In the genomic region with DNA sequence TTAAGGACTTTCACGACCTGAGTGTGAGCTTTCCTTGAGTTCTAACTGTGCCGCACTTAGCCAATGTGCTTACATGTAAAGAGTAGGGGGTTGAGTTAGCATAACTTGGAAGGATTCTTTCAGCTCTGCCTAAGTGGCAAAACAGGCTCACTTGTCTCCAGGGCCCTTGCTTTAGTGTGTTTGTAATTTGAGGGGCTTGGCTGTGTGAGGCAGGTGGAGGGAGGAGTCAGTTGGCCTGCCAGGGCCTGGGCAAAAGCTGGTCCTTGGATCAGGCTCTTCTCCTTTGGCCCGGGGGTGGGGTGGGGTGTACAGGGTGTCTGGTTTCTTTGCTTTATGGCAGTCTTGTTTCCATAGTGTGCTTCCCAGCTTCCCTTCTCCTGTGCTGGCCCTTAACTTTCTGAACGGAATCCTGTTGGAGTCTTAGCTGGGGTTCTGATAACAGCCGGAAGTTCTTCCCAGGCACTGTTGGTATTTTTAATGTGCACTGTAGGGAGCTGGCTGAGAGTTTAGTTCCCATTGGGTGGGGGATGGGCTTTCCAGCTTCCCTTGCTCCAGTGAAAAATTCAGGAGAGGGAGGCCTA, we compare ENCODE assay signal across 8 mouse cellular contexts. TPM values are rescaled to one million over a fixed set of nuclear protein-coding genes. Genes with fewer than 3 reads are reported as not detected.
DNase-seq lines count a peak whose midpoint lies in the region; ATAC-seq lines count a peak whose summit lies in the region.

No protein-coding gene starts in this region.

- no peak for ATAC-seq in forebrain, embryonic 15.5 days (replicated peaks)
- ATAC-seq in limb, embryonic 12.5 days (ENCODE audit: insufficient number of reproducible peaks, insufficient read depth, low FRiP score, low TSS enrichment, low read depth) = peak; percentile 67
- no peak for ATAC-seq in midbrain, embryonic 14.5 days (ENCODE audit: low FRiP score, low TSS enrichment)

- H3K36me3 ChIP-seq in forebrain, embryonic 15.5 days = no peaks in the 10 kb centered on the region
- H3K36me3 ChIP-seq in hindbrain, embryonic 10.5 days = no peaks in the 10 kb centered on the region
- H3K36me3 ChIP-seq in limb, embryonic 12.5 days = peaks cover 13% of the 10 kb centered on the region; the same call in 1 of the 2 replicates
- H3K36me3 ChIP-seq in midbrain, embryonic 14.5 days (ENCODE audit: control insufficient read depth, insufficient read depth, low read length) = no peaks in the 10 kb centered on the region

- peaks cover 71% of the 10 kb centered on the region for H3K4me1 ChIP-seq in forebrain, embryonic 15.5 days
- H3K4me1 ChIP-seq in hindbrain, embryonic 10.5 days (replicated peaks) = peaks cover 48% of the 10 kb centered on the region
- peaks cover 46% of the 10 kb centered on the region for H3K4me1 ChIP-seq in limb, embryonic 12.5 days (replicated peaks)
- H3K4me1 ChIP-seq in midbrain, embryonic 14.5 days (ENCODE audit: control insufficient read depth, insufficient read depth, low read length) = peaks cover 56% of the 10 kb centered on the region

- peak overlapping the region; percentile 89 for H3K4me2 ChIP-seq in forebrain, embryonic 15.5 days (replicated peaks)
- H3K4me2 ChIP-seq in limb, embryonic 12.5 days = peak overlapping the region; percentile 90
- peak overlapping the region; percentile 90 for H3K4me2 ChIP-seq in midbrain, embryonic 14.5 days (ENCODE audit: low read length)

- peak overlapping the region; percentile 1; the same call in 1 of the 2 replicates for H3K9ac ChIP-seq in forebrain, embryonic 15.5 days (replicated peaks)
- peak overlapping the region; percentile 32 for H3K9ac ChIP-seq in limb, embryonic 12.5 days (replicated peaks)
- H3K9ac ChIP-seq in midbrain, embryonic 14.5 days (replicated peaks; ENCODE audit: low read length) = 0 out of 2 replicates have a peak overlapping the region, but pooled peaks have one; percentile 13

- H3K9me3 ChIP-seq in forebrain, embryonic 15.5 days = no peaks in the 10 kb centered on the region
- no peaks in the 10 kb centered on the region for H3K9me3 ChIP-seq in hindbrain, embryonic 10.5 days
- H3K9me3 ChIP-seq in limb, embryonic 12.5 days = no peaks in the 10 kb centered on the region
- no peaks in the 10 kb centered on the region for H3K9me3 ChIP-seq in midbrain, embryonic 14.5 days (ENCODE audit: control insufficient read depth, low read length)

- H3K4me3 ChIP-seq in forebrain, embryonic 15.5 days = peak overlapping the region; percentile 22
- peak overlapping the region; percentile 42 for H3K4me3 ChIP-seq in hindbrain, embryonic 10.5 days
- H3K4me3 ChIP-seq in limb, embryonic 12.5 days (replicated peaks) = peak overlapping the region; percentile 77
- H3K4me3 ChIP-seq in midbrain, embryonic 14.5 days (replicated peaks; ENCODE audit: low read depth, low read length) = peak overlapping the region; percentile 16; the same call in 1 of the 2 replicates

- DNase-seq in urinary bladder, postnatal 14 days (ENCODE audit: low spot score) = peak; percentile 37
- no peak for DNase-seq in urinary bladder, postnatal 25 days (ENCODE audit: low spot score)
- peak; percentile 36 for DNase-seq in hindbrain, embryonic 10.5 days (ENCODE audit: low spot score)
- peak; percentile 50 for DNase-seq in midbrain, embryonic 14.5 days
- no peak for DNase-seq in c-Kit-positive CD71-positive TER-119-positive erythroid progenitor cells, embryonic 14.5 days (ENCODE audit: low spot score)
- DNase-seq in Muller cell, postnatal 12 days (ENCODE audit: inconsistent ontology term) = no peak

- H3K27me3 ChIP-seq in forebrain, embryonic 15.5 days = no peaks in the 10 kb centered on the region
- H3K27me3 ChIP-seq in hindbrain, embryonic 10.5 days (ENCODE audit: insufficient read depth, poor library complexity, severe bottlenecking) = no peaks in the 10 kb centered on the region
- no peaks in the 10 kb centered on the region for H3K27me3 ChIP-seq in limb, embryonic 12.5 days
- H3K27me3 ChIP-seq in midbrain, embryonic 14.5 days (ENCODE audit: control insufficient read depth, insufficient read depth, low read length) = no peaks in the 10 kb centered on the region

- H3K27ac ChIP-seq in forebrain, embryonic 15.5 days (replicated peaks) = 0 out of 2 replicates have a peak overlapping the region, but pooled peaks have one; percentile 39
- peak overlapping the region; percentile 50 for H3K27ac ChIP-seq in hindbrain, embryonic 10.5 days
- peak overlapping the region; percentile 90 for H3K27ac ChIP-seq in limb, embryonic 12.5 days
- no peak overlapping the region; the same call in 1 of the 2 replicates for H3K27ac ChIP-seq in midbrain, embryonic 14.5 days (replicated peaks; ENCODE audit: low read depth, low read length)

- 24% methylated on average over 5 of the region's 5 CpGs for WGBS in forebrain, embryonic 15.5 days
- WGBS in hindbrain, embryonic 10.5 days = 27% methylated on average over 5 of the region's 5 CpGs
- WGBS in limb, embryonic 12.5 days = 6% methylated on average over 5 of the region's 5 CpGs
- 36% methylated on average over 5 of the region's 5 CpGs for WGBS in midbrain, embryonic 14.5 days

RNA-seq across cellular contexts. Expression of a gene that starts 11.5 kb away (rescaled TPM):
- polyA plus RNA-seq in forebrain, embryonic 15.5 days (2015; fragmentation: Nextera tagmentation; extraction: Ambion mirVana) = 328 and 347 TPM in 2 replicates
- polyA plus RNA-seq in hindbrain, embryonic 10.5 days (2016; fragmentation: Nextera tagmentation; extraction: Ambion mirVana) = 242 and 269 TPM in 2 replicates
- 294 and 296 TPM in 2 replicates for polyA plus RNA-seq in limb, embryonic 12.5 days (2016; fragmentation: Nextera tagmentation; extraction: Ambion mirVana)
- 258 and 300 TPM in 2 replicates for polyA plus RNA-seq in midbrain, embryonic 14.5 days (2014; fragmentation: Nextera tagmentation; extraction: Ambion mirVana)

RNA-seq across cellular contexts. Expression of a gene that starts 49.8 kb away (rescaled TPM):
- 3.3 and 3.6 TPM in 2 replicates for polyA plus RNA-seq in forebrain, embryonic 15.5 days (2015; fragmentation: Nextera tagmentation; extraction: Ambion mirVana)
- polyA plus RNA-seq in hindbrain, embryonic 10.5 days (2016; fragmentation: Nextera tagmentation; extraction: Ambion mirVana) = 28.4 and 32.5 TPM in 2 replicates
- 16.4 and 18.3 TPM in 2 replicates for polyA plus RNA-seq in limb, embryonic 12.5 days (2016; fragmentation: Nextera tagmentation; extraction: Ambion mirVana)
- polyA plus RNA-seq in midbrain, embryonic 14.5 days (2014; fragmentation: Nextera tagmentation; extraction: Ambion mirVana) = 2.4 and 3.5 TPM in 2 replicates

Comparison
In these comparisons a context has a peak if more than half of its experiments do, and no peak if none do; other contexts are left out.
1. DNase-seq: peak in urinary bladder, postnatal 14 days (single experiment), hindbrain, embryonic 10.5 days (single experiment) and midbrain, embryonic 14.5 days (single experiment); none in urinary bladder, postnatal 25 days (single experiment), c-Kit-positive CD71-positive TER-119-positive erythroid progenitor cells, embryonic 14.5 days (single experiment) and Muller cell, postnatal 12 days (single experiment).
2. H3K4me3 ChIP-seq: peak in every context shown above with its lines; median percentile 77 in limb, embryonic 12.5 days; 42 in hindbrain, embryonic 10.5 days; 22 in forebrain, embryonic 15.5 days; 16 in midbrain, embryonic 14.5 days.
3. Peak in every context shown above with its lines, with median percentiles within 50 percentile points of each other: H3K4me2 ChIP-seq and H3K9ac ChIP-seq.